Mouse (Mus musculus): Measurements from ENCODE around the gene Rexo4.

Gene Rexo4

GRCm38 (mm10) chr2:26951346-26951905, 12.8 kb downstream of the Rexo4 start:
- in situ Hi-C loops (cut with MboI, MseI), result no loop called here

GRCm38 (mm10) chr2:26950411-26950810, 13.8 kb downstream of the Rexo4 start:
- in situ Hi-C loops (cut with MboI, MseI), result no loop called here

GRCm38 (mm10) chr2:26943253-26943652, 20.9 kb downstream of the Rexo4 start:
- in situ Hi-C loops (cut with MboI, MseI), result no loop called here

DNA sequence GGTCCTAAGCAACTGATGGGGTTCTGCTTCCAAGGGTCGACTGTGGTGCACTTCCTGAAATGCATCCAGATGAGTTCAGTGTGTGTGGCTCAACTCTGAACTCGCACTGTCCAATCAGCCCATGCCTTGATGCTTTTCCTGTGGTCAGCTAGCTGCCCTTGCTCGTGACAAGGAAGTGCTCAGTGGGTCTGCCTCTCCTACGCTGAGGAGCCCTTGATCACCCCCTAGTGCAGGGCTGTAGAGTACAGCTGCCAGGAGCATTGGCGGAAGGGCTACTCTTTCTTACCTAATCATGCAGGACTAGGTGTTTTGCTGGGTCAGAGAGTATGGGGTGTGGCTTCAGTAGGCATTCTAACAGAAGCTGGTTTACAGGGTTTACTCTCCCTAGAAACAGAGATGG, 22.6 kb downstream of the Rexo4 start:
- in situ Hi-C loops (cut with MboI, MseI), result no loop called here

- in situ Hi-C loops (cut with MboI, MseI), result no loop called here
Observed at GRCm38 (mm10) chr2:26936425-26936824, 27.8 kb downstream of the Rexo4 start.

DNA sequence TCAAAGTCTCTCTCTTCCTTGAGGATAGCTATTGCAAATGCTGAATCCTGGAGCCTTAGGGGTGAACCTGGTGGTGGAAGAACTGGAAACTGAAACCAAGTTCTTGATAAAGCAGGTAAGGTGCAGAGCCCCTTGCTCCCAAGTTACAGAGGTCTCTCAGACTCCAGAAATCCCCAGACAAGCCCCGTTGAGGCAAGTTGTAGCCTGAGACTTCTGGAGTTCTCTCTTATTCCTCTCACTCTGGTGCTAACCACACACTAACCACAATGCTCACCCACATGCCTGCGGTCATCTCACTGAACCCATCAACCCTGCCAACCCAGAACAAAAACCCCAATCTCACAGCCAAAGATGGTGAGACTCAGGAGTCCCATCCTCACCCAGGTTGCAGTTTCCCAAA, 28.9 kb downstream of the Rexo4 start:
- in situ Hi-C loops (cut with MboI, MseI), result no loop called here

DNA sequence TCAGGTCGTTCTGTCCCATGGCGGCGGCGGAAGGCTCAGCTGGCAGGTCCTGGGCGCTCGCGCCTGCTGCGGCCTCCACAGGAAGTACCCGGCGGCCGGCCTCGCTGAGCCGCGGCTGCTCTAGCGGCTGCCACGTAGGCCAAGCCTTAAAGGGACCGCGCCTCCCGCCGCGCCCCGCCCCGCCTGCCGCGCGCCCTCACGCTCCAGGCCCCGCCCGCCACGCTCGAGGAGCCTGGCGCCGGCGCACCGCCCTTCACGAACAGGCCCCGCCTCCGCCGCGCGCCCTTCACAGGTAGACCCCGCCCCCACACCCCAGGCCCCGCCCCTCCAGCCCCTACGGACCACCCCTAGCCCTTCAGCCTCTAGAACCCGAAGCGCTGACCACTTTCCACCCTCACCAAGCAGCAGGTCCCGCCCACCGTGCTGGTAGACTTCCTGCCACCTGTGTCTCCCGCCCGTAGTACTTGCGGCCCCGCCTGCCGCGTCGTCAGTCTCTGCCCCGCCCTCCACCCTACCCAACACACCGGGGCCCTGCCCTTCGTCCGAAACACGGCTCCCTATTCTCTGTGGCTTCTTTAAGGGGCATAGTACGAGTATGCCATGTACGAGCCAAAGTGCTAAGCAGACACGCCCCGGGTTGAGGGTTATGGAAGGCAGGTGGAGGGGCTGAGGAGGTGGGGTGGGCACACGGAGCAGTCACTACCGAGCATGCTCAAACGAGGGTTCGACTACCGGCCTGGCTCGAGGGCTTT, 30.7 kb downstream of the Rexo4 start, which contains the start of the genes Surf4 and Stkld1:
TSS of gene Surf4 (minus strand) at position 625 of the 752 bp plus-strand sequence.
TSS of gene Stkld1 (plus strand) at position 744 of the 752 bp plus-strand sequence.
- in situ Hi-C loops (cut with MboI, MseI), result loop anchor here in 1 of 2 experiments (5.0 kb wide), 1 partner anchor 79 kb away; no protein-coding TSS in a partner anchor

- in situ Hi-C loops (cut with MboI, MseI), result loop anchor here in 1 of 2 experiments (5.0 kb wide), 1 partner anchor 80 kb away; no protein-coding TSS in a partner anchor
Observed at GRCm38 (mm10) chr2:26932473-26933303, 31.5 kb downstream of the Rexo4 start.

- in situ Hi-C loops (cut with MboI, MseI), result loop anchor here in 1 of 2 experiments (5.0 kb wide), 1 partner anchor 82 kb away; no protein-coding TSS in a partner anchor
Observed at GRCm38 (mm10) chr2:26930390-26930789, 33.8 kb downstream of the Rexo4 start.

DNA sequence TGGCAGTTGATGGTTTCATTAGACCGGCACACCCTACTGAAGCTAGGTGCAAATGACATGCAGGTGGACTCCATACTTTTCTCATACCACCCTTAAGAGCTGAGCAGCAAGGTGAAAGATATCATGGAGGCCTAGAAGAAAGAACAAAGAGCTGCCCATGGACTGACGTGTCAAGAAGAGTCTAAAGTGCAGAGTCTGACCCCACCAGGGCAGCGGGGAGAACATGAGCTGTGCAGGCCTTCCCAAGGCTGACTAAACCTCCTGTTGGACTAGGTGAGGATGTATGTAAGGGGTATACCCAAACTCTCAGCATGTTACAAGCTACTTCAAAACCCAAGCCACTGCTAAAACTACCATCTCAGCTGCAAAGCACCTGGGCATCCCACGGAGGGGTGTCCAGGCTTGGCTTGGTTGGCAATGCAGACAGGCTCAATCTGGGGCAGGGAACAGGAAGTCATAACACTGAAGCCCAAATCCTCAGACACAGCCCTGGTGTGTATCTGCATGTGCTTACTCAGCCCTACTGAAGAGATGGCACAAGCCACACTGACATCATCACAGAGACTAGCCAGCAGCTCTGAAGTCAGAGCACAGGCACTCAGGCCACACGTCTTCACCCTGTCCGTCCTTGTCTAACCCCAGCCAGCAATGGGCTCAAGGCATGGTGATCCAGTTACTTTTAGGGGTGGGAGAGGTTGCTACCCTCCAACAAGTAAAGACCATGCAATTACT, 36.3 kb downstream of the Rexo4 start:
- in situ Hi-C loops (cut with MboI, MseI), result no loop called here

- in situ Hi-C loops (cut with MboI, MseI), result loop anchor here in 1 of 2 experiments (25.0 kb wide), 1 partner anchor 1709 kb away; the partner anchor contains the start of genes Fam166a, Nelfb, Stpg3 and Tubb4b
Observed at GRCm38 (mm10) chr2:26921784-26922183, 42.4 kb downstream of the Rexo4 start.

DNA sequence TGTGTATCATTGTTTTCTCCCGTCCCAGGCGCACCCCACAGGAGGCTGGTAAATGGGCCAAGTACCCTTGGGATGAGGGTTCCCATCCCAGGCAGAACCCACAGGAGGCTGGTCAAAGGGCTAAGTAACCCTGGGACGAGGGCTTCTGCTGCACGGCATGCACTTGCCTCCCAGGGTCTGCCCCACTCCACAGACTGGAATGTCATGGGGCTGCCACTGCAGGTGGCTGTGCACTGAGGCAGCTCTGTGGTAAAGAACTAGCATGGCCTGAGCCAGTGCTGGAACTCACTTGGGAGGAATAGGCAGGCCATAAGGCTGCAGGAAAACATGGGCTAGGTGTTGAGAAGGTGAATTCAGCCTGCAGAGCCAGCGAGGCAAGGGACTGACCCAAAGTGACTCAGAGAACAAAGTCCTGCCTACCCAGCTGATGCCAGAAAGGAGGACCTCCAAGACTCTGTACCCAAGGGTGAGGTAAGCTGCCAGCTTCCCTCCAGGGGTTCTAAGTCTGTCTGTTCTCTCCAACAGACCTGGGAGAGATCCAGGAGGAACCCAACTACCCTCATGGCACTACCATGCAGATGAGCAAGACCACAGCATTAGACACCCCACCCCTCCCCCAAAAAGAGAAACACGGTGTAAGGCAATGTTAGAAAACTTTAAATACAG, 43.9 kb downstream of the Rexo4 start:
- in situ Hi-C loops (cut with MboI, MseI), result loop anchor here in 1 of 2 experiments (25.0 kb wide), 1 partner anchor 1708 kb away; the partner anchor contains the start of genes Fam166a, Nelfb, Stpg3 and Tubb4b

GRCm38 (mm10) chr2:26919684-26920083, 44.5 kb downstream of the Rexo4 start:
- in situ Hi-C loops (cut with MboI, MseI), result loop anchor here in 1 of 2 experiments (5.0 to 25.0 kb wide), 3 partner anchors 103 to 1707 kb away; partner anchors contain the start of genes Fam166a, Nelfb, Stpg3 and Tubb4b

DNA sequence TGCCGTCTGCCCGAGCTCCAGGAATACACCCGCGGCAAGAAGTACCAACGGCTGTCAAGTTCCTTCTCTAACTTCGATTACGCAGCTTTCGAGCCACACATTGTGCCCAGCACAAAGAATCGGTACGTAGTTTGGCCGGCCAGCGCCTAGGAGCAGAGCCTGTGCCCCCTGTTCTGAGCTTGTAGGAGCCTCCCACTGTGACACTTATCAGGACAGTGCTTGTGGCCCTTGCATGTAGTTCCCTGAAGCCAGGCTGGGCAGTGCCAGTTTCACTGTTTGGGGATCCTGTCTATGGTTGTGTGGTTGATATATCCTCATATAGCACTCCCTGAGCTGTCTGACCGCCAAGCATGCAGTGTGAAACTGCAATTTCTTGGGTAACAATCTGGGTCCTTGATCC, 47.4 kb downstream of the Rexo4 start:
- in situ Hi-C loops (cut with MboI, MseI), result loop anchor here in 1 of 2 experiments (5.0 to 25.0 kb wide), 3 partner anchors 106 to 1704 kb away; partner anchors contain the start of genes Fam166a, Nelfb, Stpg3 and Tubb4b

- in situ Hi-C loops (cut with MboI, MseI), result loop anchor here in 1 of 2 experiments (5.0 to 25.0 kb wide), 3 partner anchors 106 to 1704 kb away; partner anchors contain the start of genes Fam166a, Nelfb, Stpg3 and Tubb4b
Observed at GRCm38 (mm10) chr2:26915927-26916728, 48.1 kb downstream of the Rexo4 start, which contains the start of the genes Surf2 and Surf1. Gene Surf2, plus strand, starts transcription at chr2:26916367. Gene Surf1, minus strand, starts transcription at chr2:26916530.

GRCm38 (mm10) chr2:26914148-26914941, 49.8 kb downstream of the Rexo4 start:
- in situ Hi-C loops (cut with MboI, MseI), result loop anchor here in 1 of 2 experiments (25.0 kb wide), 1 partner anchor 1702 kb away; the partner anchor contains the start of genes Fam166a, Nelfb, Stpg3 and Tubb4b

- in situ Hi-C loops (cut with MboI, MseI), result loop anchor here in 1 of 2 experiments (25.0 kb wide), 1 partner anchor 1701 kb away; the partner anchor contains the start of genes Fam166a, Nelfb, Stpg3 and Tubb4b
Observed at GRCm38 (mm10) chr2:26913416-26914147, 50.6 kb downstream of the Rexo4 start.

All from T-helper 17 cell (primary cell).